Mouse (Mus musculus): ENCODE measurements at regions not wholly inside any gene's neighbourhood (a gene's known extent, or its start where the extent isn't known, plus 50 kb on each side); places are given as distances from the start of the nearest gene placed in this dataset.
A peak's percentile ranks its signal among the peaks of the same experiment; 100 is the strongest.

DNA sequence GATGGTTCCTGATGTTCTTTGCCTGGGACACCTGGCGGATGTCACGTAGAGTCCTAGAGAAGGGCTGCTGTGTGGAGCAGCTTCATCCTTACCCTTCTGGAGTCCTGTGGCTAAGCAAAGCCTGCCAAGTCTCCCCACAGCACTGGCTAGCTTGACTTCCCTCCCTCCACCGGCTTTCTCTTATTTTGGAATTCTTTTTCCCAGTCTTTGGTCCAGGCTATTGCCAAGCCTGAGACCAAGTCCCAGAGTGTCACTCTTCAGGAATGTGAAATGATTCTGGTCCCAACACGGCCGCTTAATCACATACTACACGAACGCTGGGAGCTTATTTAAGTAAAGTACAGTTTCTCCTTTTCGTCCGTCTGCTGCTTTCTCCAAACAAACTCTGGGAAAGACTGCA, 146.4 kb downstream of the Fndc1 start:
- peak; percentile 47 for DNase-seq (ENCODE audit: low spot score)
- intact Hi-C loops (cut with DNase I), result no loop called here

DNA sequence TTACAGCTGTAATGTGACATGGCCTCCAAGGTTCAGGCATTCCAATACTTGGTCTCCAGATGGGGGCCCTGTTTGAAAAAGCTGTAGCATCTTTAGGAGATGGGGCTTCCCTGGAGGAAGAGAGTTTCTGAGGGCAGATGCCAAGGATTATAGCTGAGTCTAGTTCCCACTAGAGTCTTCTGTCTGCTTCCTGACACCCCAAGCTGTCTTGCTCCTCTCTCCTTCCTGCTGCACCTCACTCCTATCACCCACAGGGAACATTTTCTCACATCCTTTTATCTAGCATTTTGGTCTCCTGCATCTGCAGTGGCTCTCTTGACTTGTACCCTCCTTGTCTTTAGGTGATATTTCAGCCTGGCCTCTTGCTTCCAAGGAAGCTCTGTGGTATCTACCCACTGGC, 147.3 kb downstream of the Fndc1 start:
- intact Hi-C loops (cut with DNase I), result no loop called here
- no peak for DNase-seq (ENCODE audit: low spot score)

DNA sequence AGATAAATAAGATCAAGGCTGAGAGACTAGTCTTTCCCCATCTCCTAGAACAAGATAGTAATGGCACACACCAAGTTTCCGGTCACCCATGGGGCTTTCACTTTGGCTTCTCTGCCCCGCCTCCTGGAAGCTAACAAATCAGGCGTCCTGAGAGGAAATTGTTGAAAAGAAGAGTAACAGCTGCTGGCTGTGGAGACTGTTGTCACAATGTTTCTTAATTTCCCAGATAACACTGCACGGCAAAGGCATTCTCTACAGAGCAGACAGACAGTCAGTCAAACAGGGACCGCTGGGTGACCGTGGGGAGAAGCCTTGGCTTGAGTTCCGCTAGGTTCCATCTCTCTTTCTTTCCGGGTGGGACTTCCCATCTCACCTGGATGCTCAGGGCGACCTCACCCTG, 148.2 kb downstream of the Fndc1 start:
- intact Hi-C loops (cut with DNase I), result no loop called here
- peak; percentile 36 for DNase-seq (ENCODE audit: low spot score)

DNA sequence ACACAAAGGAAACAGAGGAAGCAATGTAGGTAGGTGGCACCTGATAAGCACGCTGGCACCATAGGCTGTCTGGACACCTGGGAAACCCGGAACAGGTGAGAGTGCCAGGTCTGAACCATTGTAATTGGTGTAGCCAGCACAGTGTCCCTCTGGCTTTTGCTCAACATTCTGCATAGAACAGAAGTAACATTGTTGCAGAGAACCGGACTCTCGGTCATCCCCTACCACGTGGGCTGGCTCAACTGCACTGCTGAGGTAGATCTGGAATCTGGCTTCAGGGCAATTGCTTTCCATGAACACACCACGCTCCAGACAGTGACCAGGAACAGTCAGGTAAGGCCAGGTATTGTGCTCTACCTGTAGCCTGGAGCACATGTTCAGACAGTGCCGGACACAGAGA, 149.3 kb downstream of the Fndc1 start:
- intact Hi-C loops (cut with DNase I), result no loop called here
- DNase-seq (ENCODE audit: low spot score), result no peak

DNA sequence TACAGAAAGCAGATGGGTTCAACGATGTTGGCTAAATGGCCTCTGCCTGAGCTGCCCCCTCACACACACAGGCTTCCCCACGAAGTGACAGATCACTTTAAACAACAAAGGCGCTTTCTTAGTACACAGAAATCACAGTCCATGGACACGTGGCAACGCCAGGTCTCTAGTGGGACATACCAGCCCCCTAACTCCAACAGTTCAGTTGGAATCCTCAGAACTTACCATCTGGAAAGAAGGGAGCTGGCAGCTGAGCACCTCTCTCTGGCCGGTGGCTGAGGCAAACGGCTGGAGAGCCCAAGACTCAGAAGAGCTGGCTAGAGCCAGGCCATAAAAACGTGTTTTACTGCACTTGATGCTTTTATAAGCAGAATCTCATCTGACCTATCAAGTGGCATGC, 149.8 kb downstream of the Fndc1 start:
- intact Hi-C loops (cut with DNase I), result no loop called here

DNA sequence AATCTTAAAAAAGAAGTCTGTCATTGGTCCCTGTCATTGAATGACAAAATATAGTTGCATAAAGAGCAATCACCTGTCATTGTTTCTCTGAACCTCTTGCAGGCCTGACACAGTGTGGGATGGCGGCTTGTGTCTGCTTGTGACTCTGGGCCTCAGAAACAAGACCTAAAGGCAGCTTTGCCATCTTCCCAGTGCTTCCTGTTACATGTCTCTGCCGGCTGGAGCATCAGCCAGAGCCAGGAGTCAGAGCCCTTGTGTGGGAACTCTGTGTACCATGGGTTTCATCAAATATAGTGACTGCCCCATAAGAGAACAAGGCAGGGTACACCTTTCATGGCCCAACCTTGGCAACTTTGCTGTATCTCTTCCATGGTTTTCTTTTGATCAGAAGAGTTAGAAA, 150.3 kb downstream of the Fndc1 start:
- no peak for DNase-seq (ENCODE audit: low spot score)
- intact Hi-C loops (cut with DNase I), result no loop called here

More for the DNA sequence above, 149.8 kb downstream of the Fndc1 start:
- no peak for DNase-seq (ENCODE audit: low spot score)

DNA sequence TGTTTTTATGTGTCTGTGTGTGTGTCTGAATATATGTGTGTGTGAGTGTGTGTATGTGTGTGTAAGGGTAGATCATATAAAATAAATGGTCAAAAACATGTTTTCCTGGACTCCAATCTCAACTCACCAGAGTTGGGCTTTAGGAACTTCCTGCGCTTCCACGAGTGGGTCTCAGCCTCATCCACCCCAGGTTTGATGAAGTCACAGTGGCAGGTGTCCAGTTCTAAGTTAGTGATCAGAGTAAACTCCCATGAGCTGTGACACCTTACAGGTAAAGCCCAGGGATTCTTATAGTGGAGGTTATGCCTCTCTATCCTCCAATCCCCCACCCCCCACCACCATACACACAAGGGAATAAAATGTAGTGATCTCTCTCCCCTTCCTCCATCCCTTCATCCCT, 152.6 kb downstream of the Fndc1 start:
- intact Hi-C loops (cut with DNase I), result no loop called here
- DNase-seq (ENCODE audit: low spot score), result no peak

DNA sequence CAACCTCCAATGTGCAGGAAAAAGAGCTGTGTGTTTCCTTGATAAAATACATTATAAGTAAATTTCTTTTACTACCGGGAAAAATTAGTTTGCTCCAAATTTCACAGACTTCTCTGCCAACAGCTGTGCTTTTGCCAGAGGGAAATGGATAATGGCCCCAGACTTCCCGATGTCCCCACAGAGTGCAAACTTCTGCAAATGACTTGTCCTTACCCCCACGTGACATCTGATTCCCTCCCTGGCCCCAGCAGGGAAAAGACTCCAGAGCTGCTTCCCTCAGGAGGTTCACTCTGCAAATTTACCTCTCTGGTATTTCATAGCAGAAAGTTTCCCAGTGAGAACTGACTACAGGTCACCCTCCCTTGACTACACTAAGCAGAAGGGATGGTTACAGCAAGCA, 159.3 kb downstream of the Fndc1 start:
- intact Hi-C loops (cut with DNase I), result no loop called here
- no peak for DNase-seq (ENCODE audit: low spot score)

DNA sequence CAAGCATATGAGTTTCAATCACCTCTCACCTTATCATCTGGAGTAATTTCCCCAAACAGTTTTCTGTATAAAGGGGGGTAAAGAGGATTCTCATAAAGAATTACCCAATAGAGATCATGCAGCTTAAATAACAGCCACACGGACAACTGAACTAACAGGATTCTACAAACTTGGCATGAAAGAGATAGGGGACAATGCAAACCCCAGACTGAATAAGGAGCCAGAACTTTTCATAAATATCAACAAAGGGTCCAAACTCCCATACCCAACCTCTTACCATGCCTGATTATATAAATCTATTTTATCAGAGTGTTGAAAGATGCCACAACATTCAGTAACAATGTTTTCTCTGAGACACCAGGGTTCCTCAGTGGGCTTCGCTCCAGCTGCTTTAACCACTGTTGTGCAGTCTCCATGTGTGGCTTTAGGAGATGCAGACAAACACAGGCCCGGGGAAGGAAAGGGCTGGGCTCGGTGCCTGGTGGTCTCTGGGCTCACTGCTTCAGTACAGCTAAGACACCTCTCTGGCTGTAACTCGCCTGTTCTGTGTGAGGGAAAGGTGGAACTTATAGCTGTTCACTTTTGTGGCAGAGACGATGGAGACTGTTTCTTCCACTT, 160.2 kb downstream of the Fndc1 start:
- no peak for DNase-seq (ENCODE audit: low spot score)
- intact Hi-C loops (cut with DNase I), result no loop called here

DNA sequence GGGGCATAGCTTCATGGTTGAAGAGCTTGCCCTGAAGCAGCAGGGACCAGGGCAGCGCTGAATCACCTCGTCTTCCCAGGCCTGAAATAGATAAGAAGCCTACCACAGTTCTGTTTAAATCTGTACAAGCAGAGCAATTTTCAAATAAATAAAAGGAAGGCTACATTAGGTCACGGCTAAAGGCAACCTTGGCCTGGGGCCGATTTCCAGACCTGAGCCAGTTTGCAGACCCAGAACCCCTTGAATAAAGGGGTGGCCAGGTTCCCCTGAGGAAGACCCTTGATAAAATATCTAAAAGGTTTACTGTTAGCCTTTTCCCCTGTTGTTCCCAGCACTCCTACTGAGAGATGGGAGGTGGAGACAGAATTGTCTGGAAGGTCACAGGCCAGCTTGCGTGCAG, 160.9 kb downstream of the Fndc1 start:
- no peak for DNase-seq (ENCODE audit: low spot score)

DNA sequence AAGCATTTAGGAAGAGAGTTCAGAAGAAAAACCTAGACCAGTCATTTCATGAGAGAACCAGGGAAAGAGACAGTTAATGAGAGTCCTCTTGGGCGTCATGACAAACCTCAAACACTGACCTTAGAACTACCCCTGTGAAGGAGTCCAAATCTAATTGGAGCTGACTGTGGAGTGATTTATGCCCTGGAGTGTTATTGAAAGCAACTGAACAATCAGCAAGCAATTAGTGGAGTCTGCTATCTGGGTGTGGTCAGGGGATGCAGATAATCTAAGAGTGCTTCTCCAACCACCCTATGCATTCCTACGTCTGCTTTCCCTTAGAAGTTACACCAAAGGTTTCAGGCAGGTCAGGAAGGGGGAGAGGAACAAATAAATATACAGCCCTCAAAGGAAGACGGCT, 161.4 kb downstream of the Fndc1 start:
- intact Hi-C loops (cut with DNase I), result no loop called here
- DNase-seq (ENCODE audit: low spot score), result no peak

More for the DNA sequence above, 160.9 kb downstream of the Fndc1 start:
- intact Hi-C loops (cut with DNase I), result no loop called here

DNA sequence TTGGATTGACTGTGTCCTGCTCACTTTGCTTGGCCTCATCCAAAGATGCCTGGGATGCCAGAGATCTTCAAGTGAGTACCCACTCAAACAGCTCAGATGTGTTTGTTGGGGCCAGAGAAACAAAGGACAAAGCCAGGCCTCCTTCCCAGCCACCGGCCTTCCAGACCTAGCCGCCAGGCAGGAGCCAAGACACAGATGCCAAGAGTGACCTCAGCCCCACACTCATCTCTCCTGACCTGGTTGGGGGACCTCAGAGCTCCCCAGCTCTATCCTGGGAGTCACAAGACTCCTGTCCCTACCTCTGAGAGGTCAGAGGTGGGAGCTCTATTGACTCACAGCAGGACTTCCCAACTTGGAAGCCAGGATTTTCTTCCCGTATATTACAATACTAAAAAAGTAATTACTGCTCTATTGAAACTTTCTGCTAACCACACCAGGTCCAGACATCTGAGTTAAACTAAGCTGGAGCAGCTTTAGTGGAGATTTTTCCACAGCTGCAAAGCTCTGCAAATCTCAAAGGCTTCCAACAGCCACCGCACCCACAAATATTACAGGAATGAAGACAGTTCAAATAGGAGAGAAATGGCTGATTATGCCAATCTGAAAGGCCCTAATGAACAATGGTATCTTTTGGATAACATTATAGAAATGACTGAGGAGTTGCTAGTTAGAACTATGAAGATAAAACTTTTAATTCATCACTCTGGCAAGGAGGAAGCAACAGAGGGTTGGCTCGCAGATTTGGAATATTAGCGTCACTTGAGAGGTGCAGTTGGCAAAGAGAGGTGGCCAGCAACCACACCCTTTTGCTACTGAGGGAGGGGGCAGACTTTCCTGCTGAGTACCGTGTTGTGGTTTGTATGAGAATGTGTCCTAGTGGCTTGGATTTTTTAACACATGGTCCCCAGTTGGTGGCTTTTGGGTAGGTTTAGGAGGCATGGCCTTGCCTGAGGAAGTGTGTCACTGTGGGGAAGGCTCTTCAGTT, 162.9 kb downstream of the Fndc1 start:
- intact Hi-C loops (cut with DNase I), result no loop called here
- peak; percentile 28 for DNase-seq (ENCODE audit: low spot score)

DNA sequence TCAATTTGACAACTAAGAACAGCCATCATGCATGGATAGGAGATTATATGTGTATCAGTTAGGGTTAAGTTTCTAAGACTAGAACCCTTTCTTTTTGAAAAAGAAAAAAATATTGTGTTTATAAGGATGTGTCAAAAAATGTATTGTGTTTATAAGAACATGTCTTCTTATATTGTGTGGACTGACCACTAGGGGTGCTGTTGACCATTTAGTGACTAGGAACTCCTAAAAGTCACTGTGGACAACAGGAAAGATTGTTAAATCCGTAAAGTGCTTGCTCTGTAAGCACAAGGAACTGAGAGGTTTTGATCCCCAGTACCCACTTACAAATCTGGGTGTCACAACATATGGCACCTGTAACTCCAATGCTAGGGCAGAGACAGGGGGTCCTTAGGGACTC, 170.6 kb downstream of the Fndc1 start:
- DNase-seq (ENCODE audit: low spot score), result no peak
- intact Hi-C loops (cut with DNase I), result no loop called here

DNA sequence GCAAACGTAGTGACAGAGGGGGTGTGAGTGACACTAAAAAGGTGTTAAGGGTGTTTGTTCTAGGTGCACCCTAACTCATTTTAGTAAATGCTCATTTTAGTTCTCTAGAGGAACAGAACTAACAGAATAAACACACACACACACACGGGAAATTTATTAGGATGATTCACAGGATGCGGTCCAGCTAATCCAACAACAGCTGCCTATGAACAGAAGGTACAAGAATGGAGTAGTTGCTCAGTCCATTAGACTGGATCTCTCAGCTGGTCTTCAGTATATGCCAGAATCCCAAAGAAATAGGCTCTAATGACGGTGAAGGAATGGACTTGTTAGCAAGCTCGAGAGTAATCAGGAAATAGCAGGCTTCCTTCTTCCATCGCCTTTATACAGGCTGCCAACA, 171.1 kb downstream of the Fndc1 start:
- no peak for DNase-seq (ENCODE audit: low spot score)
- intact Hi-C loops (cut with DNase I), result no loop called here

DNA sequence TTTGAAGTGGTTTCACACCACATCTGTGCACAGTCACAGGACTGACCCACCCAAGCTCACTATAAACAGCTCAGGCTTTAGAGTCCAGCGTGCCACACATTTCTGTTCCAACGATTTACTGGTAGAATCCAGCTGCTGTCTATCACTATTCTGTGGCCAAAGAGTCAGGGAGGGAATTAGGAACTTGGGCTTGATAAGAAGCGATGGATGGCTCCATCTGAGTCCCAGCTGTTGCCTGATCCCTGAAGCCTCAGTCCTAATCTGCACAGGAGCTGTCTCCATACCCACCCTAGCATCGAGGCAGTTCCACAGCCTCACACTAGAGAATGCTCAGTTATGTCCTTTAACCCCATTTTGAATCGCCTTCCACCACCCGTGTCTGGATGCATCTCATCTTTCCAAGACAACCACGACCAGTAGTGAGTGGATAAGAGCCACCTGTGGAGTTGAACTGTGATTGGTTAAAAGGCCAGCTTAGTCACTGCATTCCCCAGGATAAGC, 173.0 kb downstream of the Fndc1 start:
- intact Hi-C loops (cut with DNase I), result no loop called here

DNA sequence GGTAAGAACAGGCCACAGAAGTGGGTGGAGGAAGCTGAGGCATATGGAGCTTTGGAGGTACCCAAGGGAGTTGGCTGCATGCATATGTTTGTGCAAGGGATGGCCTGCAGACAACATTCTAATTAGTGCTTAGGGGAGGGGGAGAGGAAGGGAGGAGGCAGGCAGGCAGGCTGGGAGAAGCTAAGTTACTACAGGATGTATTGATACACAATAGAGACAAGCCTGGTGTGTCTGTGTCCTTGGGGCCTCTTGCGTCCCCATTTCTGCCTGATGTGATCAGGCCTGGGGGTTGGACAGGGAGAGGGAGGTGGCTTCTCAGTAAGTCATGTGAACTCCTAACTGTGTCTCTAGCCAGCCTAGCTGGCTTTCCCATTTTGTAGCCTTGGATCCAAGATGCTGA, 175.1 kb downstream of the Fndc1 start:
- no peak for DNase-seq (ENCODE audit: low spot score)
- intact Hi-C loops (cut with DNase I), result no loop called here

More for the DNA sequence above, 173.0 kb downstream of the Fndc1 start:
- DNase-seq (ENCODE audit: low spot score), result peak; percentile 44

DNA sequence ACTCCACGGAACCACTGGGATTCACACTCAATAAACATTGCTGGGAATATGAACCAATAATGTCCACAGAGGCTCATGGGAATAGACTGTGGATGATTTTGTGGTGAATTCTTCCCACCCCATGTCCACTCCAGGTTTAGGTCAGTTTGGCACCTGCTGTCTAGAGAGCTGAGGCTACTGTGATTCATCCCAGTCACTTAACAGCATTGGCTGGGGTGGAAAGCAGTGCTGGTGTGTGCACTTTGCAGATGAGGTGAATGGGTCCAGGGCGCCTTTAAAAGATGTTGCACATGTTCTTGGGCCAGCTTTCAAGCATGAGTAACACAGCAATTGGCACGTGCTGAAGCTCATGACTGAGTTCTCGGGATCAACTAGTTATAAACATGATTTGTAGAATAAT, 176.7 kb downstream of the Fndc1 start:
- intact Hi-C loops (cut with DNase I), result no loop called here
- DNase-seq (ENCODE audit: low spot score), result no peak

DNA sequence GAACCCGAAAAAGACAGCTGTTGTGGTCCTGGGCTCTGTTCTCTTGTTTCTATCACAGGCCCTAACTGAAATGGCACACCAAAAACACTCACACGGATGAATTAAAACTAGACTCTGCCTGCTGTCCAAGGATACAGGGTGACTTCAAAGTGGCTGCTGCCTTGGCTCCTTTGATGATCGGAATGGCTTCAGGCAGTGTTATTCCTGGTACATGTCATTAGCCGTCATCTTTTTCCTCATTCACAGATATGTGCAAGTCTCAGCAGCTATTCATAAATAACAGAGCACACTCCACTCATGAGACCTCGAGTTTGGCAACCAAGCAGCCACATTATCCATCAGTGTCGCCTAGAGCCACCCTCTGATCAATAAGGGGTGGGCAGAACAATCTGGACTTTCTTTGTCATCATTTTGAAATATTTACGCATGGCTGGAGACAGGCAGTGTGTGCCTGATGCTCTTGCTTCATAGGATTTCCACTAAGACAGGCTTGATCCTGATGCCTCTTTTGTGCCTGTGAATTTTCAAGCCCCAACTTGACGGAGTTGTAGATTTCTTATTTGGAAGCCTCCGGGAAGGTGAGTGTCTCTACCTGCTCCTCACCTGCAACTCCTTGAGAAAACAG, 182.1 kb downstream of the Fndc1 start:
- intact Hi-C loops (cut with DNase I), result no loop called here

DNA sequence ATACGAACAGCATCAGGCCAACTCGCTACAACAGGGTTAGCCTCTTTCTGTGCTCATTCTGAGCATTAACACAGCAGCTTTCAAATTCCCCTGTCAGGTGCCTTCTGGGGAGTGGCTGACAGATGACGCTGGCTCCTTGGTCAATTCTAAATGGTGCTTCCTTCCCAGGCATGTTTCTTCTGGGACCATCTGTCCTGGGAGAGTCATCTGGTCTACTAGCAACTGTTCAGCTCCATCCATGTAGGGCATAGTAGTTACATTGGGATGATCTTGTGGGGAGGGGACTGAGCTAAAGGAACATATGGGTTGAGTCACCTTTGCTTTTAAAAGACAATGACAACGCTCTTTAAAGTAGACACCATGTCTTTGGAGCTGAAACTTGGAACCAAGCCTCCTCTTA, 183.5 kb downstream of the Fndc1 start:
- intact Hi-C loops (cut with DNase I), result no loop called here
- no peak for DNase-seq (ENCODE audit: low spot score)

More for the DNA sequence above, 182.1 kb downstream of the Fndc1 start:
- DNase-seq (ENCODE audit: low spot score), result no peak

DNA sequence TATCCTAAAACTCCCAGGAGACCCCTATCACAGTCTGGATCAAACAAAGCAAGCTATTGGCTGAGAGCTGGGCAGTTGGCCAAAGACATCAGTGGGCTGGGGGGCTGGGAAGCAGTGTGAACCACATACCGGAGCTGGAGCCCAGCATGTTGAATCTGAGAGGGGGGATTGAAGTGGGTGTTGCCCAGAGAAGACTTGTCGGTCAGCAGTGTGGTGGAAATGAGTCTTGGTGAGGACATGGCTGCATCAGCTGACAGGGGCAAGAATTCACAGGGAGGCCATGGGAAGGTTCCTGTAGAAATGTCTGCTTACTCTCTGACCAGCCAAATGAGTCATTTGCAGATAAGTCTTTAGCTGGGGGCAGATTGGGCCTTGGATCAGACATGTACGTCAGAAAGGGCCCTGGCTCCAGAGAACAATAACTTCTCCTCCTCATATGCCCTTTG, 184.6 kb downstream of the Fndc1 start:
- DNase-seq (ENCODE audit: low spot score), result no peak
- intact Hi-C loops (cut with DNase I), result no loop called here

DNA sequence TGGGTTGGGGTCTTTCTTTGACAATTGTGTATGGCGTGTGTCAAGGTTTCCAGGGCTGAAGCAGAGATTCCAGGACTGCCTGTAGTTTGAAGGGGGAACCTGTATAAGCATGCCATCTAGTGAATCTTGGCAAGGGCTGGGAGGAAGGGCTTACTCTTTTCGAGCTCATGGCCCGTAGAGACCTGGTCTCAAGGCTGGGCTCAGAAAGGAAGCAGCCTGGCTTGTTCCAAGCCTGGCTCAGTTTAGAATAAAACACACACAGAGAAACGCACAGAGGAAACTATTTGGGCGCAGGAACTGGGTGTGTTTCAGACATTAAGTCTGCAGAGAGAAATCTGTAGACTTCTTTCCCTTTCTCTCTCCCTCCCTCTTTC, 192.8 kb downstream of the Fndc1 start:
- DNase-seq (ENCODE audit: low spot score), result no peak
- intact Hi-C loops (cut with DNase I), result no loop called here
